Mouse (Mus musculus): ENCODE results near the gene Gm12258. TPM values are rescaled to one million over a fixed set of nuclear protein-coding genes. Genes with fewer than 3 reads are reported as not detected.
"Not testable (repeated sequence)": the region's sequence is repeated elsewhere in the genome, so short reads cannot be mapped to it uniquely, and the experiment has no call there.

Gm12258 gene
- polyA plus RNA-seq (2012; rRNA removed), result 22.5 and 24.5 TPM in 2 replicates

- Histone ChIP-seq H3K27ac (ENCODE audit: insufficient read depth, low read length) (peak within 1 kb of the TSS; percentile 17; the same call in 1 of the 2 replicates), H3K4me3 (replicated peaks; ENCODE audit: insufficient read depth, low read depth, low read length) (peak within 1 kb of the TSS; percentile 94), H3K4me1 (ENCODE audit: control insufficient read depth, insufficient read depth, low read length) (peaks cover 2% of the 10 kb centered on the region; the same call in 1 of the 2 replicates), H3K27me3 (ENCODE audit: control insufficient read depth, insufficient read depth, low read length) (no peaks in the 10 kb centered on the region)
- under 1% methylated on average over 24 of the region's 24 CpGs for WGBS
- TF ChIP-seq CTCF (IDR thresholded peaks at IDR 0.05; ENCODE audit: borderline replicate concordance, insufficient read depth, low read depth, low read length) (no peak), POLR2A (IDR thresholded peaks at IDR 0.05; ENCODE audit: borderline replicate concordance, insufficient read depth, low read length) (peak; percentile 75)
- peak; percentile 87 to 98 for DNase-seq
Measured at GRCm38 (mm10) chr11:58846919-58847461, at the start of gene Gm12258. Gene Gm12258 (plus strand): TSS chr11:58847158.

DNA sequence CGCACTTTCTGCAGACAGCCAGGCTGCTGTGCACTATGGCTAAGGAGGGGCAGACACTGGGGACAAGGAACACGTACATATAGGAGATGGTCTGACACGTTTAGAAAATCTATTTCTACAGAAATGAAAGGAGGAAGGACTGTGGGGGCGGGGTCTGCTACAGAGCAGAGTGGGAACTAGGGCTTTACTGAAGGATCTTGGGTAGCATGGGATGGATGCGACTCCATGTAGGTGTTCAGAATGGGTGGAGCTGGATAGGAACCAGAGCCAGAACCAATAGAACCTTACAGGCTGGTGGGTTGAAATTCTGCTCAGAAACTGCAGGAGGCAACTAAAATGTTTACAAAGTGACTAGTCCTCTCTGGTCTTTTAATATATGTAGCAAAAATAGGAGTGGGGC, 47.2 kb upstream of the Gm12258 start:
- TF ChIP-seq CTCF (IDR thresholded peaks at IDR 0.05; ENCODE audit: borderline replicate concordance, insufficient read depth, low read depth, low read length), result no peak
- no peak for TF ChIP-seq POLR2A (IDR thresholded peaks at IDR 0.05; ENCODE audit: borderline replicate concordance, insufficient read depth, low read length)
- H3K4me1 ChIP-seq (ENCODE audit: control insufficient read depth, insufficient read depth, low read length), result no peaks in the 10 kb centered on the region
- H3K27ac ChIP-seq (ENCODE audit: insufficient read depth, low read length), result no peak overlapping the region
- 78% methylated on average over 5 of the region's 5 CpGs for whole genome bisulfite sequencing
- no peak overlapping the region for H3K4me3 ChIP-seq (replicated peaks; ENCODE audit: insufficient read depth, low read depth, low read length)
- no peaks in the 10 kb centered on the region for H3K27me3 ChIP-seq (ENCODE audit: control insufficient read depth, insufficient read depth, low read length)
- no peak for DNase-seq

GRCm38 (mm10) chr11:58801558-58802228, 45.3 kb upstream of the Gm12258 start, which contains the start of gene Fam183b:
Gene Fam183b (minus strand): TSS chr11:58801960.
- Histone ChIP-seq H3K4me3 (replicated peaks; ENCODE audit: insufficient read depth, low read depth, low read length) (no peak within 1 kb of the TSS), H3K27me3 (ENCODE audit: control insufficient read depth, insufficient read depth, low read length) (no peaks in the 10 kb centered on the region), H3K4me1 (ENCODE audit: control insufficient read depth, insufficient read depth, low read length) (no peaks in the 10 kb centered on the region), H3K27ac (ENCODE audit: insufficient read depth, low read length) (no peak within 1 kb of the TSS)
- 18% methylated on average over 14 of the region's 14 CpGs for WGBS
- peak; percentile 13 to 22 for DNase-seq
- no peak for TF ChIP-seq CTCF (IDR thresholded peaks at IDR 0.05; ENCODE audit: borderline replicate concordance, insufficient read depth, low read depth, low read length)
- no peak for TF ChIP-seq POLR2A (IDR thresholded peaks at IDR 0.05; ENCODE audit: borderline replicate concordance, insufficient read depth, low read length)

- no peak overlapping the region for H3K27ac ChIP-seq (ENCODE audit: insufficient read depth, low read length)
- H3K4me3 ChIP-seq (replicated peaks; ENCODE audit: insufficient read depth, low read depth, low read length), result no peak overlapping the region
- H3K4me1 ChIP-seq (ENCODE audit: control insufficient read depth, insufficient read depth, low read length), result no peaks in the 10 kb centered on the region
- DNase-seq, result no peak
- TF ChIP-seq CTCF (IDR thresholded peaks at IDR 0.05; ENCODE audit: borderline replicate concordance, insufficient read depth, low read depth, low read length), result no peak
- H3K27me3 ChIP-seq (ENCODE audit: control insufficient read depth, insufficient read depth, low read length), result no peaks in the 10 kb centered on the region
- 88% methylated on average over 4 of the region's 4 CpGs for WGBS
Measured at GRCm38 (mm10) chr11:58803871-58804270, 43.1 kb upstream of the Gm12258 start.

- Histone ChIP-seq H3K4me1 (ENCODE audit: control insufficient read depth, insufficient read depth, low read length) (no peaks in the 10 kb centered on the region), H3K27ac (ENCODE audit: insufficient read depth, low read length) (no peak overlapping the region), H3K27me3 (ENCODE audit: control insufficient read depth, insufficient read depth, low read length) (no peaks in the 10 kb centered on the region), H3K4me3 (replicated peaks; ENCODE audit: insufficient read depth, low read depth, low read length) (no peak overlapping the region)
- TF ChIP-seq POLR2A (IDR thresholded peaks at IDR 0.05; ENCODE audit: borderline replicate concordance, insufficient read depth, low read length) (no peak), CTCF (IDR thresholded peaks at IDR 0.05; ENCODE audit: borderline replicate concordance, insufficient read depth, low read depth, low read length) (no peak)
- no peak for DNase-seq
- 31% methylated on average over 2 of the region's 2 CpGs for WGBS
Measured at GRCm38 (mm10) chr11:58804393-58804792, 42.6 kb upstream of the Gm12258 start.

- no peaks in the 10 kb centered on the region for H3K27me3 ChIP-seq (ENCODE audit: control insufficient read depth, insufficient read depth, low read length)
- TF ChIP-seq CTCF (IDR thresholded peaks at IDR 0.05; ENCODE audit: borderline replicate concordance, insufficient read depth, low read depth, low read length) (0 out of 2 replicates have a peak, but pooled peaks have one; percentile 7), POLR2A (IDR thresholded peaks at IDR 0.05; ENCODE audit: borderline replicate concordance, insufficient read depth, low read length) (no peak)
- no peak overlapping the region for H3K4me3 ChIP-seq (replicated peaks; ENCODE audit: insufficient read depth, low read depth, low read length)
- no peak overlapping the region for H3K27ac ChIP-seq (ENCODE audit: insufficient read depth, low read length)
- 8% methylated on average over 1 of the region's 1 CpGs for WGBS
- H3K4me1 ChIP-seq (ENCODE audit: control insufficient read depth, insufficient read depth, low read length), result no peaks in the 10 kb centered on the region
- DNase-seq, result no peak
Measured at GRCm38 (mm10) chr11:58812001-58812400, 35.0 kb upstream of the Gm12258 start.

DNA sequence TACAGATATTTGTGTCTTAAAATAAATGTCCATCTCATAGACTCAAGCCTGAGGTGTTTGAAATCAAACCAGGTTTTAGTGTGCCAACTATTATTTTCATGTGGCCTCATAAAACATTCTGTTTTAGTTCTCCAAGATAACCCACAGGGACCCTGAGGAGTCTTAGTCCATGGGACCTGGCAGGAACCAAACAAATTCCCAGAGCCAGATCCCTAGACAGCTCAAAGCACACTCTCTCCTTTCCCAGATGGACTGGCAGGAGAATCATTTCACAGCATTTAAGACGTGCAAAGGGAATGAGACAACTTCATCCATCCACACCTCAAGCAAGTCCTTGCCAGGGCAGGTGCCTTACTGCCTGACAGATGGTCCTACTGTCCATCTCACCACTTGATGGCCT, 32.3 kb upstream of the Gm12258 start, which contains the start of gene Olfr313:
Olfr313 (plus strand) TSS at position 301 of the 400 bp plus-strand sequence.
- WGBS, result 30% methylated on average over 1 of the region's 1 CpGs
- not testable (repeated sequence) for H3K27me3 ChIP-seq (ENCODE audit: control insufficient read depth, insufficient read depth, low read length)

DNA sequence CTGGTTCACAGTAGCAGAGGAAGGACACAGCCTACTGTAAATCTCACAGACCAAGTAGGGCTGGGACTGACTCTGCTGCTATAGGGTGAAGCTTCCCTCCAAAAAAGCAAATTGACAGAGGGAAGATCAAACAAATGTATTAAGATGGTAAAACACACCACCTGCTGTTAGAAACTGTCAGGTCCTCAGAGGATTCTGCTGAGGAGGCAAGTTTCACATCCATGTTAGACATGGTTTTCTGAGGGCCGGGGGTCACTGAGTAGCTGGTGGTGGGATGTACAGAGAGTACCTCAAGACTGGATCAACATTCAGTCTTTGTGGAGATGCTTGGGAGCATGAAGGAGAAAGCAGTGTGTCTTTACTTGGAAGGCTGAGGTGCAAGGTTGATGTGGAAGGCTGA, 31.3 kb upstream of the Gm12258 start:
- WGBS, result 69% methylated on average over 1 of the region's 1 CpGs
- Histone ChIP-seq H3K27me3 (ENCODE audit: control insufficient read depth, insufficient read depth, low read length) (no peaks in the 10 kb centered on the region), H3K27ac (ENCODE audit: insufficient read depth, low read length) (no peak overlapping the region), H3K4me1 (ENCODE audit: control insufficient read depth, insufficient read depth, low read length) (no peaks in the 10 kb centered on the region), H3K4me3 (replicated peaks; ENCODE audit: insufficient read depth, low read depth, low read length) (no peak overlapping the region)
- DNase-seq, result no peak
- TF ChIP-seq CTCF (IDR thresholded peaks at IDR 0.05; ENCODE audit: borderline replicate concordance, insufficient read depth, low read depth, low read length) (no peak), POLR2A (IDR thresholded peaks at IDR 0.05; ENCODE audit: borderline replicate concordance, insufficient read depth, low read length) (no peak)

More for the DNA sequence above, 32.3 kb upstream of the Gm12258 start, which contains the start of gene Olfr313:
- not testable (repeated sequence) for H3K4me3 ChIP-seq (replicated peaks; ENCODE audit: insufficient read depth, low read depth, low read length); H3K27ac ChIP-seq (ENCODE audit: insufficient read depth, low read length); H3K4me1 ChIP-seq (ENCODE audit: control insufficient read depth, insufficient read depth, low read length); DNase-seq

DNA sequence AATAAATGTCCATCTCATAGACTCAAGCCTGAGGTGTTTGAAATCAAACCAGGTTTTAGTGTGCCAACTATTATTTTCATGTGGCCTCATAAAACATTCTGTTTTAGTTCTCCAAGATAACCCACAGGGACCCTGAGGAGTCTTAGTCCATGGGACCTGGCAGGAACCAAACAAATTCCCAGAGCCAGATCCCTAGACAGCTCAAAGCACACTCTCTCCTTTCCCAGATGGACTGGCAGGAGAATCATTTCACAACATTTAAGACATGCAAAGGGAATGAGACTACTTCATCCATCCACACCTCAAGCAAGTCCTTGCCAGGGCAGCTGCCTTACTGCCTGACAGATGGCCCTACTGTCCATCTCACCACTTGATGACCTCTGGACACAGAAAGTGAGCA, 18.0 kb upstream of the Gm12258 start, which contains the start of gene Olfr312:
Olfr312 (plus strand) TSS at position 301 of the 400 bp plus-strand sequence.
- H3K4me1 ChIP-seq (ENCODE audit: control insufficient read depth, insufficient read depth, low read length); H3K4me3 ChIP-seq (replicated peaks; ENCODE audit: insufficient read depth, low read depth, low read length); H3K27ac ChIP-seq (ENCODE audit: insufficient read depth, low read length); H3K27me3 ChIP-seq (ENCODE audit: control insufficient read depth, insufficient read depth, low read length); DNase-seq: not testable (repeated sequence)
